Mouse (Mus musculus) cerebellum, adult 2 months (tissue): Measurements from ENCODE around the gene Camkv.

ENCODE experiments used
- CTCF ChIP-seq: fragments of 200-500 bp; IDR thresholded peaks from 2 replicates; pipeline ENCODE4 v1.5.1; 2011; ENCODE audit warnings: low read depth, mild to moderate bottlenecking, control low read depth, low read length, moderate library complexity, borderline replicate concordance; ENCODE audit not compliant: insufficient read depth
- POLR2A ChIP-seq: fragments of 200-500 bp; IDR thresholded peaks from 2 replicates; pipeline ENCODE4 v1.6.1; 2011; ENCODE audit warnings: low read length, control low read depth, borderline replicate concordance; ENCODE audit not compliant: insufficient read depth

DNA sequence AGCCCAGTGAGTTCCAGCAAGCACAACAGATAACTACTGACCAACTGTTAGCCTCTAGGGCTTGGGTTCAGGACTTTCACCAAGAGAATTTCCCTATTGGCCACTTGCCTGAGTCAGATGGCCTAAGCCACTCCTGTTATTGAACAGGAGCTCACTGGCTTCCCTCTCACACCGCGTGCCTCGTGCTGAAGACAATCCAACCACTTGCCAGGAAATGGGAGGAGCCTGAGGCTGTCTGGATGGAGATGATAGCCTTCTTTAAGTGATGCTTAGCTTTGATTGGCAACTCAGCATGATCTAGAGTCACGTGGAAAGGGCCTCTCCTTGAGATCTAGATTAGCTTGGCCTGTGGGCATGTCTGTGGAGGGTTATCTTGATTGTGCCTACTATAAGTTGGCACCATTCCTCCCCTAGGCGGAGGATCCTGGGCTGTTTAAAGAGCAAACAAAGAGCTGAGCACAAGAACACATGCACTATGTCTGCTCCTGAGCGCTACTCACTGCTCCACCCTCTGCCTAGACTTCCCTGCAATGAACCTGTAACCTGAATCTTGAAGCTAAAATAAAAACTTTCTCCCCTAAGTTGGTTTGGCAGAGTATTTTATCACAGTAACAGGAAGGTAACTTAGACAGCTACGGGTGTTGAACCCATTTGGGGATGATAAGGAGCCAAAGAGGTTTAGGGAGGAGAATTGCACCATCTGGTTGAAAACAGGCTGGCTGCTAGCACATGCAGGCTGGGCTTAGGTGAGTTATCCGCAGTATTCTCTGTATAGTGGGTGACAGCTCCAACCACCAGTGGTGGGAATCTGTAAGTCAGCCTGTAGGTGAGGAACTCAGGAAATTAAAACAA is 36.4 kb downstream of the Camkv start:
- TF ChIP-seq CTCF, result no peak
- TF ChIP-seq POLR2A, result no peak
